Mouse (Mus musculus) stomach, embryonic 16.5 days (tissue): ENCODE measurements around the gene Rln1. TPM values are rescaled to one million over a fixed set of nuclear protein-coding genes. Genes with fewer than 3 reads are reported as not detected.

Source experiments
- ATAC-seq: fragments of 200-750 bp; cut with Nextera tagmentation; 2 replicates; pipeline ENCODE4 v1.8.0; 2017; ENCODE audit warnings: moderate number of reproducible peaks, moderate TSS enrichment; ENCODE audit not compliant: insufficient read depth, low FRiP score
- H3K27ac ChIP-seq: fragments of 300-500 bp; sonication (generic); 2 replicates; pipeline ENCODE4 v1.5.1; 2014; ENCODE audit warnings: low read length
- H3K27me3 ChIP-seq: fragments of 300-500 bp; sonication (generic); 2 replicates; pipeline ENCODE4 v1.6.1; 2014; ENCODE audit warnings: low read length, control low read depth, mixed read lengths; ENCODE audit not compliant: control insufficient read depth, insufficient read depth
- H3K36me3 ChIP-seq: fragments of 300-500 bp; sonication (generic); 2 replicates; pipeline ENCODE4 v1.6.1; 2014; ENCODE audit warnings: low read length; ENCODE audit not compliant: control insufficient read depth, insufficient read depth
- H3K4me1 ChIP-seq: fragments of 300-500 bp; sonication (generic); 2 replicates; pipeline ENCODE4 v1.6.1; 2014; ENCODE audit warnings: low read length, control low read depth, mixed read lengths; ENCODE audit not compliant: control insufficient read depth, insufficient read depth
- H3K4me2 ChIP-seq: fragments of 300-500 bp; sonication (generic); 2 replicates; pipeline ENCODE4 v1.6.1; 2014; ENCODE audit warnings: low read depth, low read length, mixed read lengths
- H3K4me3 ChIP-seq: fragments of 300-500 bp; sonication (generic); replicated peaks from 2 replicates; pipeline ENCODE4 v1.5.1; 2014; ENCODE audit warnings: mild to moderate bottlenecking, low read length
- H3K9ac ChIP-seq: fragments of 300-500 bp; sonication (generic); 2 replicates; pipeline ENCODE4 v1.6.1; 2014; ENCODE audit warnings: low read length
- H3K9me3 ChIP-seq: fragments of 300-500 bp; sonication (generic); replicated peaks from 2 replicates; pipeline ENCODE4 v1.6.1; 2016; ENCODE audit warnings: low read length, control low read depth; ENCODE audit not compliant: control insufficient read depth
- WGBS: fragments of 180-500 bp; shearing (Covaris S2); extraction: QIAGEN DNeasy Blood & Tissue Kit; methylation state at CpG from one replicate; pipeline ENCODE4 v1.1.7; 2014; 5-methylcytosine and 5-hydroxymethylcytosine counted together
- polyA plus RNA-seq: library from polyadenylated mRNA; unstranded; fragments of >200 nt; fragmentation: Nextera tagmentation; extraction: Ambion mirVana; gene quantifications from 2 replicates; pipeline ENCODE4 v1.2.1, GENCODE M21; 2015

Rln1 gene
- polyA plus RNA-seq, 1 experiment from 2014 or later: 0.44 TPM

GRCm38 (mm10) chr19:29364076-29364475 lies 29.6 kb upstream of the Rln1 start:
- no peak for ATAC-seq
- Histone ChIP-seq H3K4me3 (no peak overlapping the region), H3K36me3 (no peaks in the 10 kb centered on the region), H3K27me3 (no peaks in the 10 kb centered on the region), H3K9ac (no peak overlapping the region), H3K27ac (no peak overlapping the region), H3K4me2 (no peak overlapping the region), H3K4me1 (peaks cover 18% of the 10 kb centered on the region), H3K9me3 (no peaks in the 10 kb centered on the region)
- 82% methylated on average over 5 of the region's 5 CpGs for WGBS

- Histone ChIP-seq H3K27ac (no peak overlapping the region), H3K27me3 (no peaks in the 10 kb centered on the region), H3K4me3 (no peak overlapping the region), H3K36me3 (no peaks in the 10 kb centered on the region), H3K9ac (no peak overlapping the region), H3K4me2 (no peak overlapping the region), H3K9me3 (no peaks in the 10 kb centered on the region), H3K4me1 (peaks cover 18% of the 10 kb centered on the region)
- WGBS: 84% methylated on average over 7 of the region's 7 CpGs
- ATAC-seq: no peak
Measured at GRCm38 (mm10) chr19:29363557-29363956, 29.1 kb upstream of the Rln1 start.

GRCm38 (mm10) chr19:29362173-29362930 lies 27.9 kb upstream of the Rln1 start:
- Histone ChIP-seq H3K4me1 (peaks cover 18% of the 10 kb centered on the region), H3K27me3 (no peaks in the 10 kb centered on the region), H3K9me3 (no peaks in the 10 kb centered on the region), H3K27ac (peak overlapping the region; percentile 16; the same call in 1 of the 2 replicates), H3K4me3 (peak overlapping the region; percentile 78), H3K4me2 (peak overlapping the region; percentile 83), H3K9ac (peak overlapping the region; percentile 83), H3K36me3 (no peaks in the 10 kb centered on the region)
- WGBS: 30% methylated on average over 13 of the region's 13 CpGs
- ATAC-seq: no peak

- H3K27ac ChIP-seq: peak overlapping the region; percentile 16; the same call in 1 of the 2 replicates
- no peaks in the 10 kb centered on the region for H3K27me3 ChIP-seq
- peak overlapping the region; percentile 83 for H3K9ac ChIP-seq
- no peaks in the 10 kb centered on the region for H3K36me3 ChIP-seq
- ATAC-seq: peak; percentile 99
- H3K4me1 ChIP-seq: peaks cover 15% of the 10 kb centered on the region
- peak overlapping the region; percentile 78 for H3K4me3 ChIP-seq
- H3K4me2 ChIP-seq: peak overlapping the region; percentile 83
- 3% methylated on average over 33 of the region's 33 CpGs for WGBS
- no peaks in the 10 kb centered on the region for H3K9me3 ChIP-seq
Measured at GRCm38 (mm10) chr19:29361468-29362130, 27.1 kb upstream of the Rln1 start.

- Histone ChIP-seq H3K36me3 (no peaks in the 10 kb centered on the region), H3K27ac (no peak overlapping the region), H3K4me1 (peaks cover 16% of the 10 kb centered on the region), H3K9ac (no peak overlapping the region), H3K4me2 (no peak overlapping the region), H3K9me3 (no peaks in the 10 kb centered on the region), H3K27me3 (no peaks in the 10 kb centered on the region), H3K4me3 (no peak overlapping the region)
- ATAC-seq: no peak
- 61% methylated on average over 5 of the region's 5 CpGs for WGBS
Measured at GRCm38 (mm10) chr19:29360251-29360650, 25.8 kb upstream of the Rln1 start.

- Histone ChIP-seq H3K9ac (0 out of 2 replicates have a peak overlapping the region, but pooled peaks have one; percentile 14), H3K4me1 (peaks cover 8% of the 10 kb centered on the region), H3K4me2 (no peak overlapping the region), H3K27ac (no peak overlapping the region), H3K27me3 (no peaks in the 10 kb centered on the region), H3K9me3 (no peaks in the 10 kb centered on the region), H3K36me3 (no peaks in the 10 kb centered on the region), H3K4me3 (no peak overlapping the region)
- WGBS: 81% methylated on average over 11 of the region's 11 CpGs
- no peak for ATAC-seq
Measured at GRCm38 (mm10) chr19:29356281-29356680, 21.8 kb upstream of the Rln1 start.

- Histone ChIP-seq H3K9me3 (no peaks in the 10 kb centered on the region), H3K4me1 (0 out of 2 replicates have a peak, but pooled peaks cover 3% of the 10 kb centered on the region), H3K27ac (no peak overlapping the region; the same call in 1 of the 2 replicates), H3K9ac (peak overlapping the region; percentile 38; the same call in 1 of the 2 replicates), H3K4me2 (peak overlapping the region; percentile 76), H3K36me3 (no peaks in the 10 kb centered on the region), H3K27me3 (no peaks in the 10 kb centered on the region), H3K4me3 (peak overlapping the region; percentile 43)
- ATAC-seq: peak; percentile 80; the same call in 1 of the 2 replicates
- WGBS: 4% methylated on average over 20 of the region's 20 CpGs
Measured at GRCm38 (mm10) chr19:29354895-29355877, 20.7 kb upstream of the Rln1 start.

GRCm38 (mm10) chr19:29350991-29351390 lies 16.5 kb upstream of the Rln1 start:
- Histone ChIP-seq H3K9ac (no peak overlapping the region), H3K4me2 (no peak overlapping the region), H3K27me3 (no peaks in the 10 kb centered on the region), H3K27ac (no peak overlapping the region), H3K36me3 (no peaks in the 10 kb centered on the region), H3K4me1 (0 out of 2 replicates have a peak, but pooled peaks cover 3% of the 10 kb centered on the region), H3K9me3 (no peaks in the 10 kb centered on the region), H3K4me3 (no peak overlapping the region)
- ATAC-seq: no peak
- 51% methylated on average over 5 of the region's 5 CpGs for WGBS
